Mouse (Mus musculus) limb, embryonic 10.5 days (tissue): ENCODE measurements around the gene Olfr815. TPM values are rescaled to one million over a fixed set of nuclear protein-coding genes. Genes with fewer than 3 reads are reported as not detected.
"Not testable (repeated sequence)": the region's sequence is repeated elsewhere in the genome, so short reads cannot be mapped to it uniquely, and the experiment has no call there.

Source experiments
- DNase-seq: peaks from one replicate; pipeline ENCODE4 v3.0.0-alpha.2; 2017; ENCODE audit warnings: low spot score
- H3K27ac ChIP-seq: fragments of 300-500 bp; sonication (generic); 2 replicates; pipeline ENCODE4 v1.5.1; 2016; ENCODE audit warnings: mild to moderate bottlenecking
- H3K27me3 ChIP-seq: fragments of 300-500 bp; sonication (generic); 2 replicates; pipeline ENCODE4 v1.6.1; 2016; ENCODE audit warnings: low read depth, mild to moderate bottlenecking; ENCODE audit not compliant: poor library complexity, severe bottlenecking
- H3K36me3 ChIP-seq: fragments of 300-500 bp; sonication (generic); 2 replicates; pipeline ENCODE4 v1.6.1; 2016; ENCODE audit warnings: mild to moderate bottlenecking, moderate library complexity
- H3K4me1 ChIP-seq: fragments of 300-500 bp; sonication (generic); 2 replicates; pipeline ENCODE4 v1.6.1; 2016
- H3K4me3 ChIP-seq: fragments of 300-500 bp; sonication (generic); 2 replicates; pipeline ENCODE4 v1.5.1; 2016; ENCODE audit warnings: mild to moderate bottlenecking, moderate library complexity
- H3K9me3 ChIP-seq: fragments of 300-500 bp; sonication (generic); replicated peaks from 2 replicates; pipeline ENCODE4 v1.6.1; 2016; ENCODE audit warnings: mild to moderate bottlenecking
- WGBS: fragments of 180-500 bp; shearing (Covaris S2); methylation state at CpG from one replicate; pipeline ENCODE4 v1.1.7; 2016; 5-methylcytosine and 5-hydroxymethylcytosine counted together
- polyA plus RNA-seq: library from polyadenylated mRNA; unstranded; fragments of >200 nt; fragmentation: Nextera tagmentation; extraction: Ambion mirVana; gene quantifications from 2 replicates; pipeline ENCODE4 v1.2.1, GENCODE M21; 2016

Olfr815 gene
- not detected in 2 replicates for polyA plus RNA-seq

GRCm38 (mm10) chr10:129905767-129906166 lies at the start of gene Olfr815:
Gene Olfr815 (minus strand): TSS chr10:129905867.
- not testable (repeated sequence) for H3K4me1 ChIP-seq, H3K27me3 ChIP-seq, H3K4me3 ChIP-seq, DNase-seq, H3K9me3 ChIP-seq, H3K36me3 ChIP-seq, H3K27ac ChIP-seq
- WGBS, result 82% methylated on average over 1 of the region's 1 CpGs

GRCm38 (mm10) chr10:129949000-129949399 lies 43.3 kb upstream of the Olfr815 start, which contains the start of gene Olfr818:
Gene Olfr818 (minus strand): TSS chr10:129949100.
- no peak within 1 kb of the TSS for H3K4me3 ChIP-seq
- 93% methylated on average over 2 of the region's 2 CpGs for WGBS
- no peak for DNase-seq
- H3K36me3 ChIP-seq, result no peaks in the 10 kb centered on the region
- no peaks in the 10 kb centered on the region for H3K9me3 ChIP-seq
- no peaks in the 10 kb centered on the region for H3K4me1 ChIP-seq
- H3K27ac ChIP-seq, result no peak within 1 kb of the TSS
- H3K27me3 ChIP-seq, result no peaks in the 10 kb centered on the region

- no peak within 1 kb of the TSS for H3K27ac ChIP-seq
- no peak within 1 kb of the TSS for H3K4me3 ChIP-seq
- H3K36me3 ChIP-seq, result no peaks in the 10 kb centered on the region
- 73% methylated on average over 1 of the region's 1 CpGs for WGBS
- H3K9me3 ChIP-seq, result no peaks in the 10 kb centered on the region
- DNase-seq, result no peak
- H3K27me3 ChIP-seq, result no peaks in the 10 kb centered on the region
- H3K4me1 ChIP-seq, result no peaks in the 10 kb centered on the region
Measured at GRCm38 (mm10) chr10:129915497-129915896, 9.8 kb upstream of the Olfr815 start, which contains the start of gene Olfr816. Gene Olfr816 (minus strand): TSS chr10:129915597.

GRCm38 (mm10) chr10:129885934-129886333 lies 19.7 kb downstream of the Olfr815 start:
- H3K27me3 ChIP-seq, result no peaks in the 10 kb centered on the region
- H3K36me3 ChIP-seq, result no peaks in the 10 kb centered on the region
- H3K4me3 ChIP-seq, result no peak overlapping the region
- 93% methylated on average over 7 of the region's 7 CpGs for WGBS
- H3K27ac ChIP-seq, result no peak overlapping the region
- H3K9me3 ChIP-seq, result no peaks in the 10 kb centered on the region
- no peak for DNase-seq
- no peaks in the 10 kb centered on the region for H3K4me1 ChIP-seq

GRCm38 (mm10) chr10:129885496-129885895 lies 20.2 kb downstream of the Olfr815 start:
- not testable (repeated sequence) for H3K36me3 ChIP-seq, H3K4me1 ChIP-seq
- WGBS, result 70% methylated on average over 6 of the region's 6 CpGs

GRCm38 (mm10) chr10:129879751-129880150 lies 25.9 kb downstream of the Olfr815 start, which contains the start of gene Olfr814:
Gene Olfr814 (minus strand): TSS chr10:129879851.
- H3K9me3 ChIP-seq, DNase-seq, H3K4me1 ChIP-seq, H3K27ac ChIP-seq, H3K27me3 ChIP-seq, H3K4me3 ChIP-seq, H3K36me3 ChIP-seq: not testable (repeated sequence)
- WGBS, result 73% methylated on average over 1 of the region's 1 CpGs

More at GRCm38 (mm10) chr10:129885496-129885895, 20.2 kb downstream of the Olfr815 start:
- H3K4me3 ChIP-seq, H3K27me3 ChIP-seq, H3K9me3 ChIP-seq, DNase-seq, H3K27ac ChIP-seq: not testable (repeated sequence)

GRCm38 (mm10) chr10:129855067-129855466 lies 50.6 kb downstream of the Olfr815 start, which contains the start of gene Olfr813:
Gene Olfr813 (plus strand): TSS chr10:129855367.
- H3K9me3 ChIP-seq, result no peaks in the 10 kb centered on the region
- no peaks in the 10 kb centered on the region for H3K36me3 ChIP-seq
- no peaks in the 10 kb centered on the region for H3K27me3 ChIP-seq
- no peak for DNase-seq
- no peak within 1 kb of the TSS for H3K4me3 ChIP-seq
- H3K4me1 ChIP-seq, result no peaks in the 10 kb centered on the region
- H3K27ac ChIP-seq, result no peak within 1 kb of the TSS

Other genes with a start within 250 kb of the Olfr815 start
- not detected in 2 replicates for gene Olfr800, start 248.2 kb downstream of the Olfr815 start, polyA plus RNA-seq
- gene Olfr801, start 232.0 kb downstream of the Olfr815 start, polyA plus RNA-seq, result not detected in 2 replicates
- 0.03 TPM in 1 of 2 replicates, not detected in the other for gene Olfr802, start 217.7 kb downstream of the Olfr815 start, polyA plus RNA-seq
- not detected in 2 replicates for gene Olfr803, start 211.6 kb downstream of the Olfr815 start, polyA plus RNA-seq
- not detected in 2 replicates for gene Olfr804, start 202.7 kb downstream of the Olfr815 start, polyA plus RNA-seq
- not detected in 2 replicates for gene Olfr805, start 176.5 kb downstream of the Olfr815 start, polyA plus RNA-seq
- not detected in 2 replicates for gene Olfr806, start 163.9 kb downstream of the Olfr815 start, polyA plus RNA-seq
- gene Olfr807, start 148.1 kb downstream of the Olfr815 start, polyA plus RNA-seq, result not detected in 2 replicates
- gene Olfr808, start 140.4 kb downstream of the Olfr815 start, polyA plus RNA-seq, result not detected in 2 replicates
- gene Olfr809, start 131.2 kb downstream of the Olfr815 start, polyA plus RNA-seq, result not detected in 2 replicates
- not detected in 2 replicates for gene Olfr810, start 111.0 kb downstream of the Olfr815 start, polyA plus RNA-seq
- not detected in 2 replicates for gene Olfr811, start 101.5 kb downstream of the Olfr815 start, polyA plus RNA-seq
- not detected in 2 replicates for gene Olfr812, start 59.8 kb downstream of the Olfr815 start, polyA plus RNA-seq
- gene Olfr813, start 50.5 kb downstream of the Olfr815 start, polyA plus RNA-seq, result not detected in 2 replicates
- gene Olfr814, start 26.0 kb downstream of the Olfr815 start, polyA plus RNA-seq, result not detected in 2 replicates
- not detected in 2 replicates for gene Olfr816, start 9.7 kb upstream of the Olfr815 start, polyA plus RNA-seq
- gene Olfr818, start 43.2 kb upstream of the Olfr815 start, polyA plus RNA-seq, result not detected in 2 replicates
- not detected in 2 replicates for gene Olfr819, start 61.4 kb upstream of the Olfr815 start, polyA plus RNA-seq
- not detected in 2 replicates for gene Olfr247, start 70.3 kb upstream of the Olfr815 start, polyA plus RNA-seq
- gene Gm10310, start 79.2 kb upstream of the Olfr815 start, polyA plus RNA-seq, result not detected in 2 replicates
- not detected in 2 replicates for gene Olfr820, start 106.8 kb upstream of the Olfr815 start, polyA plus RNA-seq
- not detected in 2 replicates for gene Olfr821, start 124.5 kb upstream of the Olfr815 start, polyA plus RNA-seq
- gene Olfr822, start 165.3 kb upstream of the Olfr815 start, polyA plus RNA-seq, result not detected in 2 replicates
- gene Olfr823, start 209.5 kb upstream of the Olfr815 start, polyA plus RNA-seq, result not detected in 2 replicates
- gene Olfr824, start 224.1 kb upstream of the Olfr815 start, polyA plus RNA-seq, result not detected in 2 replicates